22 mouse cellular contexts compared by ENCODE assay signal in the genomic region with DNA sequence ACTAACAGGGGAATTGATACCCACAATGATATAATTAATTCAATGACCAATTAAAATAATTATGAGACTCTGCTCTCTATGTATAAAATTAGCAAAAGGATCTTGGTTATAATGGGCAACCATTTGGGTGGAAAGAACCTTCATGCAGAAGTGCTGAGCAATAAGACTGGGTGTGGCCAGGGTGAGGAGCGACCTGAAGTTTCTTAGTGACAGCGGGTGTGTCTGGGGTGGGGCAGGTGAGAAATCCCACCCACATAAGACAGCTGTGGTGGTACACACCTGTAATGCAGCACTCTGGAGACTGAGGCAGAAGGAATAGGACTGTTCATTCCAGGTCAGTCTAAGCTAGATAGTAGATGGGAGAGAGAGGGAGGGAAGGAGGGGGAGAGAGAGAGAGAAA. TPM values are rescaled to one million over a fixed set of nuclear protein-coding genes. Genes with fewer than 3 reads are reported as not detected.
DNase-seq lines count a peak whose midpoint lies in the region; ATAC-seq lines count a peak whose summit lies in the region.
"Had no signal": no experiment of that assay in that cellular context is flagged by ENCODE, and none has a peak within 500 bp of the region (broad histone marks: within the 10 kb centered on the region; RNA-seq: fewer than 3 reads in every experiment).

No protein-coding gene starts in this region.

- ATAC-seq in forebrain, embryonic 14.5 days: 0 out of 2 replicates have a peak, but pooled peaks have one; percentile 15
- no peak for ATAC-seq in forebrain, embryonic 12.5 days (ENCODE audit: low FRiP score)
- ATAC-seq in intestine, embryonic 14.5 days (replicated peaks; ENCODE audit: low FRiP score, low TSS enrichment, low read depth): 0 out of 2 replicates have a peak, but pooled peaks have one; percentile 15
- ATAC-seq in intestine, embryonic 16.5 days: no peak
- ATAC-seq in erythroblast, adult 5-6 weeks (replicated peaks; ENCODE audit: low FRiP score, poor library complexity, severe bottlenecking): peak; percentile 65; the same call in 1 of the 2 replicates
- ATAC-seq in erythroid progenitor cell, adult 5-6 weeks (replicated peaks; ENCODE audit: low FRiP score, poor library complexity, severe bottlenecking): peak; percentile 69
- ATAC-seq: activated CD4-positive, CD25-positive, alpha-beta regulatory T cell, adult 4 months; CD4-positive, CD25-positive, alpha-beta regulatory T cell, adult 4 months; Patski had no signal

- H3K9ac ChIP-seq in forebrain, embryonic 14.5 days (ENCODE audit: low read length): no peak overlapping the region
- H3K9ac ChIP-seq in forebrain, embryonic 12.5 days: no peak overlapping the region
- H3K9ac ChIP-seq in intestine, embryonic 14.5 days (ENCODE audit: low read length): no peak overlapping the region
- H3K9ac ChIP-seq in intestine, embryonic 16.5 days (ENCODE audit: low read depth, low read length): no peak overlapping the region

- H3K4me2 ChIP-seq in forebrain, embryonic 14.5 days (ENCODE audit: low read length): no peak overlapping the region
- H3K4me2 ChIP-seq in forebrain, embryonic 12.5 days: no peak overlapping the region
- H3K4me2 ChIP-seq in intestine, embryonic 14.5 days (ENCODE audit: low read length): no peak overlapping the region
- no peak overlapping the region for H3K4me2 ChIP-seq in intestine, embryonic 16.5 days (ENCODE audit: low read depth, low read length)

- H3K9me3 ChIP-seq in forebrain, embryonic 14.5 days (replicated peaks; ENCODE audit: control insufficient read depth, low read length): no peaks in the 10 kb centered on the region
- no peaks in the 10 kb centered on the region for H3K9me3 ChIP-seq in forebrain, embryonic 12.5 days
- peaks cover 3% of the 10 kb centered on the region; the same call in 1 of the 2 replicates for H3K9me3 ChIP-seq in intestine, embryonic 14.5 days (ENCODE audit: control insufficient read depth, low read length)
- H3K9me3 ChIP-seq in intestine, embryonic 16.5 days (ENCODE audit: control insufficient read depth, low read length): no peaks in the 10 kb centered on the region; the same call in 1 of the 2 replicates
- H3K9me3 ChIP-seq: G1E had no signal

- no peaks in the 10 kb centered on the region for H3K27me3 ChIP-seq in forebrain, embryonic 14.5 days (replicated peaks; ENCODE audit: control insufficient read depth, insufficient read depth, low read length)
- H3K27me3 ChIP-seq in forebrain, embryonic 12.5 days: no peaks in the 10 kb centered on the region
- no peaks in the 10 kb centered on the region for H3K27me3 ChIP-seq in intestine, embryonic 14.5 days (replicated peaks; ENCODE audit: control insufficient read depth, insufficient read depth, low read length)
- H3K27me3 ChIP-seq in intestine, embryonic 16.5 days (replicated peaks; ENCODE audit: control insufficient read depth, insufficient read depth, low read length): no peaks in the 10 kb centered on the region; the same call in 1 of the 2 replicates
- H3K27me3 ChIP-seq: CH12.LX, Patski had no signal

- no peak for DNase-seq in forebrain, embryonic 14.5 days (ENCODE audit: low spot score)
- no peak for DNase-seq in intestine, embryonic 14.5 days (ENCODE audit: low spot score)
- DNase-seq in thymus, postnatal 25 days: no peak
- DNase-seq in cerebellum, adult 11-12 months: no peak
- DNase-seq: adrenal gland, adult 2 months; adrenal gland, adult 8-10 months; adrenal gland, postnatal 10 days; adrenal gland, postnatal 14 days; adrenal gland, postnatal 25 days; adrenal gland, postnatal 36 days; B cell, adult 2 months; cerebellum, adult 11 months; cerebellum, adult 18-20 months had no signal

- no peak overlapping the region for H3K4me3 ChIP-seq in forebrain, embryonic 14.5 days (ENCODE audit: low read depth, low read length)
- no peak overlapping the region for H3K4me3 ChIP-seq in forebrain, embryonic 12.5 days (replicated peaks)
- no peak overlapping the region for H3K4me3 ChIP-seq in intestine, embryonic 14.5 days (ENCODE audit: low read depth, low read length)
- no peak overlapping the region for H3K4me3 ChIP-seq in intestine, embryonic 16.5 days (ENCODE audit: low read length)

- H3K36me3 ChIP-seq in forebrain, embryonic 14.5 days (ENCODE audit: control insufficient read depth, insufficient read depth, low read length): no peaks in the 10 kb centered on the region
- H3K36me3 ChIP-seq in forebrain, embryonic 12.5 days (replicated peaks): no peaks in the 10 kb centered on the region
- H3K36me3 ChIP-seq in intestine, embryonic 14.5 days (ENCODE audit: control insufficient read depth, insufficient read depth, low read length): no peaks in the 10 kb centered on the region
- no peaks in the 10 kb centered on the region for H3K36me3 ChIP-seq in intestine, embryonic 16.5 days (ENCODE audit: control insufficient read depth, insufficient read depth, low read length)
- H3K36me3 ChIP-seq: G1E had no signal

- H3K27ac ChIP-seq in forebrain, embryonic 14.5 days (ENCODE audit: low read depth, low read length): no peak overlapping the region
- H3K27ac ChIP-seq in forebrain, embryonic 12.5 days: no peak overlapping the region
- no peak overlapping the region for H3K27ac ChIP-seq in intestine, embryonic 14.5 days (ENCODE audit: low read depth)
- no peak overlapping the region for H3K27ac ChIP-seq in intestine, embryonic 16.5 days (ENCODE audit: low read length)

- WGBS in forebrain, embryonic 14.5 days: 85% methylated on average over 2 of the region's 2 CpGs
- WGBS in forebrain, embryonic 12.5 days: 92% methylated on average over 2 of the region's 2 CpGs
- 77% methylated on average over 2 of the region's 2 CpGs for WGBS in intestine, embryonic 14.5 days
- 61% methylated on average over 2 of the region's 2 CpGs for WGBS in intestine, embryonic 16.5 days

- peaks cover 5% of the 10 kb centered on the region for H3K4me1 ChIP-seq in forebrain, embryonic 14.5 days (ENCODE audit: control insufficient read depth, insufficient read depth, low read length)
- peaks cover 4% of the 10 kb centered on the region; the same call in 1 of the 2 replicates for H3K4me1 ChIP-seq in forebrain, embryonic 12.5 days
- no peaks in the 10 kb centered on the region; the same call in 1 of the 2 replicates for H3K4me1 ChIP-seq in intestine, embryonic 14.5 days (replicated peaks; ENCODE audit: control insufficient read depth, insufficient read depth, low read length)
- H3K4me1 ChIP-seq in intestine, embryonic 16.5 days (ENCODE audit: control insufficient read depth, insufficient read depth, low read length): no peaks in the 10 kb centered on the region; the same call in 1 of the 2 replicates

RNA-seq across cellular contexts. Expression of a gene that starts 51.9 kb away (rescaled TPM):
- 788 and 853 TPM in 2 replicates for polyA plus RNA-seq in forebrain, embryonic 14.5 days (2014; fragmentation: Nextera tagmentation; extraction: Ambion mirVana)
- polyA plus RNA-seq in forebrain, embryonic 12.5 days (2016; fragmentation: Nextera tagmentation; extraction: Ambion mirVana): 764 and 774 TPM in 2 replicates
- 629 and 691 TPM in 2 replicates for polyA plus RNA-seq in intestine, embryonic 14.5 days (2014; fragmentation: Nextera tagmentation; extraction: Ambion mirVana)
- polyA plus RNA-seq in intestine, embryonic 16.5 days (2015; fragmentation: Nextera tagmentation; extraction: Ambion mirVana): 448 and 454 TPM in 2 replicates
- 138 and 172 TPM in 2 replicates for total RNA-seq in erythroblast, adult 5-6 weeks (2015; ENCODE audit: low replicate concordance)
- 182 and 196 TPM in 2 replicates for total RNA-seq in erythroblast, adult 5-6 weeks (2017; ENCODE audit: low replicate concordance)
- 221 and 237 TPM in 2 replicates for total RNA-seq in erythroid progenitor cell, adult 5-6 weeks (2015; ENCODE audit: low replicate concordance)
- 220 and 279 TPM in 2 replicates for total RNA-seq in erythroid progenitor cell, adult 5-6 weeks (2017; ENCODE audit: low replicate concordance)

Comparison
In these comparisons a context has a peak if more than half of its experiments do, and no peak if none do; other contexts are left out.
1. ATAC-seq: peak in forebrain, embryonic 14.5 days (single experiment), intestine, embryonic 14.5 days (single experiment), erythroblast, adult 5-6 weeks (single experiment) and erythroid progenitor cell, adult 5-6 weeks (single experiment); none in forebrain, embryonic 12.5 days (single experiment) and intestine, embryonic 16.5 days (single experiment).